Mouse (Mus musculus) cerebellum, postnatal 25 days (tissue): ENCODE measurements at regions not wholly inside any gene's neighbourhood (a gene's known extent, or its start where the extent isn't known, plus 50 kb on each side); places are given as distances from the start of the nearest gene placed in this dataset.

Experiments used
- DNase-seq, 2 experiments: peaks; one replicate each; pipeline ENCODE4 v3.0.0; 2021; ENCODE audit warnings: mixed read lengths in 2 of 2

DNA sequence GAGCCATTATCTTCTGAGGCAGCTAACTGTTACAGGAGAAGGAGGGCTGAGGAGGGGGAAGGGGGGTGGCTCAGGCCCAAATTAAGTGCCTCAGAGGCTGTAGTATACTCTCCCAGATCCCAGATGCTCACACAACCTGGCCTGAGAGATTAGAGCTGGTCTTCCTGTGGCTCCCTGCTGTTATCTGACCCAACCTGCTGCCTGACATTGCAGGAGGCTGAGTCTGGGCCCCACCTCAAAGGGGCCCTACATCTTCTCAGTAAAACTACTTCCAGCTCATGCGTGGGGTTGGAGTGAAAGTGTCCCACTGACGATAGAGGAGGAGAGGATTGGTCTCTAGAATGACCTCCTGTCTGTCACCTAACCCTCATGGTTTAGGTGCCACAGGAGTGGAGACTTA is 64.0 kb upstream of the Lmo2 start:
- no peak for DNase-seq

- DNase-seq: no peak
Observed at GRCm38 (mm10) chr2:103894981-103895676, 62.7 kb upstream of the Lmo2 start.

GRCm38 (mm10) chr2:103896160-103896559 is 61.6 kb upstream of the Lmo2 start:
- no peak for DNase-seq

DNA sequence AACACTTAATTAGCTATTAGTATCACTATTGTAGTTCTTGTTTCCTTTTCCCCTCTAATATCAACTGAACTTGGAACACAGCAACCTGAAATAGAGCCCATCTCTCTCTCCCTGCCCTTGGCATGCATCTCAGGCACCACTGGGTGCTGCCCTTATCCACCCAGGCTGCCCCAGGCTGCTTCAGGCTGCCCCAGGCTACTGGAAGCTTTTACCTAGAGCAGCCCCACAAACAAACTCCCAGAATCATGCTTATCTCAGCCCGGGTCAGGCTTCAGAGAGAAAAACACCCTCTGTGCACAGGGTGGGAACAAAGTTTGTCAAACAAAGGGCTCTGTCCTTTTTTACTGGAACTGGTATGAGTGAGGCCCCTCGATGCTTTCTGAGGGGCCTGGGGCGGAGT is 61.0 kb upstream of the Lmo2 start:
- DNase-seq: no peak

- DNase-seq: no peak
Observed at GRCm38 (mm10) chr2:103899713-103900112, 58.1 kb upstream of the Lmo2 start.

DNA sequence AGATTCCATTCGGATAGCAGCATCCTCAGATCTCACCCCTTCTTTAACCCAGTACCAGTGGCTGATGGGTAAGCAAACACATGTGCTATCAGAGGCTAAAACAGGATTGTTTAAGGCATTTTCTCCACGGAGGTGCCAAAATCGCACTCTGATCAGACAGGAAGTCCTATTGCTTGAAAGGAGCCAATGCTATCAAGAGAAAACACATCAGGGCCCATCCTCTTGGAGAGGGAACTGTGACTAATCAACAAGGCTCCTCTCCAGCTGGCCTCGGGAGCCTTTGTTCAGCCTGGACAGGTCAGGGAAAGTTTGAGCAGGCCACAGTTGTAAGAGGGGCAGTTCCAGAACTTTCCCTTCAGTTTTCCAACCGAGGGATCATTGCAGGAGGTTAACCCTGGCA is 57.4 kb upstream of the Lmo2 start:
- no peak for DNase-seq

GRCm38 (mm10) chr2:103901457-103901856 is 56.3 kb upstream of the Lmo2 start:
- DNase-seq: no peak

DNA sequence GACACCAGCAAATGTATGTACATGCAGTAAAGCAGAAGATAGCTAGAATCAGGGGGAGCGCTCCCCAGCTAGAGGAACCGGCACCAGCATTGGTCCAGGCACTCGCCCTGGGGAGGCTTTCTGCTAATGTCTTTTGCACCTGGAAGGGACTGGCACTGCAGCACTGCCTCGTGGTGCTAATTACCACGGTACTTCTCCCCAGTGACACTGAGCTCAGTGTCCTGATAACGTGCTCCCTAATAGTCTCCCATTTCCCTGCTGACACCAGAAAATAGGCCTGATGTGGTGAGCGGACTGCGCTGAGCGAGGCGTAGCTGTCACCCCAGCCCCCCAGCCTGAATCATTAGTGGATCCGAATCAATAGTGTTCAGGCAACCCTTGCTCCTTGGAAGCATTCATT is 55.0 kb upstream of the Lmo2 start:
- DNase-seq: no peak

DNA sequence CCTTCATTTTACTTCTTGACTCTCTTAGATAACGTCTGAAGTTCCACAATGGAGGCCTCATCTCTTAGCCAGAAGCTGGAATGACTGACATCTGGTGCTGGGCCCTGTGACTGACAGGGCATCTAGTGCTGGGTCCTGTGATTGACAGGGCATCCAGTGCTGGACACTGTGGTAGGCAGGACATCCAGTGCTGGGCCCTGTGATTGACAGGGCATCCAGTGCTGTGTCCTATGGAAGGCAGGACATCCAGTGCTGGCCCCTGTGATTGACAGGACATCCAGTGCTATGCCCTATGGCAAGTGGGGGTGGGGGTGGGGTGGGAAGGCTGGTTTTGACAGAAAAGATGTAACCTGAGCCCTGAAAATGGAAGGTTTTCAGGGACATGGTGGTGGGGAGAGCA is 52.1 kb upstream of the Lmo2 start:
- no peak for DNase-seq

GRCm38 (mm10) chr2:103906581-103907184 is 51.1 kb upstream of the Lmo2 start:
- DNase-seq: no peak
